Comparison of ENCODE assay signal across 33 mouse cellular contexts in genomic region chr7:128056917-128057444, GRCm38 (mm10). TPM values are rescaled to one million over a fixed set of nuclear protein-coding genes. Genes with fewer than 3 reads are reported as not detected.
DNase-seq lines count a peak whose midpoint lies in the region; ATAC-seq and TF ChIP-seq lines count a peak whose summit lies in the region.
"Had no signal": no experiment of that assay in that cellular context is flagged by ENCODE, and none has a peak within 500 bp of the region (broad histone marks: within the 10 kb centered on the region; RNA-seq: fewer than 3 reads in every experiment).

No protein-coding gene starts in this region.

- no peaks in the 10 kb centered on the region for H3K27me3 ChIP-seq in heart, embryonic 10.5 days (ENCODE audit: insufficient read depth, poor library complexity, severe bottlenecking)
- H3K27me3 ChIP-seq in heart, embryonic 12.5 days (replicated peaks), result no peaks in the 10 kb centered on the region
- no peaks in the 10 kb centered on the region for H3K27me3 ChIP-seq in stomach, postnatal 0 days (ENCODE audit: control insufficient read depth, insufficient read depth, low read length)
- H3K27me3 ChIP-seq in neural tube, embryonic 15.5 days (replicated peaks), result no peaks in the 10 kb centered on the region
- H3K27me3 ChIP-seq: embryonic facial prominence, embryonic 15.5 days; forebrain, embryonic 12.5 days; heart, embryonic 15.5 days; kidney, embryonic 15.5 days; liver, embryonic 15.5 days; Patski had no signal

- no peaks in the 10 kb centered on the region for H3K36me3 ChIP-seq in heart, embryonic 10.5 days
- no peaks in the 10 kb centered on the region for H3K36me3 ChIP-seq in heart, embryonic 12.5 days
- no peaks in the 10 kb centered on the region for H3K36me3 ChIP-seq in macrophage (ENCODE audit: inconsistent target)
- H3K36me3 ChIP-seq in stomach, postnatal 0 days (ENCODE audit: control insufficient read depth, insufficient read depth, low read length), result no peaks in the 10 kb centered on the region
- no peaks in the 10 kb centered on the region for H3K36me3 ChIP-seq in neural tube, embryonic 15.5 days
- H3K36me3 ChIP-seq: embryonic facial prominence, embryonic 10.5 days; embryonic facial prominence, embryonic 15.5 days; forebrain, embryonic 12.5 days; heart, embryonic 15.5 days; kidney, embryonic 15.5 days; liver, embryonic 15.5 days had no signal

- no peak for ATAC-seq in heart, embryonic 12.5 days (ENCODE audit: insufficient number of reproducible peaks, low FRiP score)
- peak; percentile 85 for ATAC-seq in stomach, postnatal 0 days (ENCODE audit: low FRiP score, low TSS enrichment)
- ATAC-seq in neural tube, embryonic 15.5 days (ENCODE audit: low FRiP score), result no peak
- ATAC-seq: hindbrain, embryonic 16.5 days; Patski had no signal

- peak; percentile 22 for DNase-seq in heart, embryonic 10.5 days (ENCODE audit: low spot score)
- peak; percentile 72 for DNase-seq in A20 (ENCODE audit: low read depth, low spot score)
- peak; percentile 34 for DNase-seq in stomach, postnatal 0 days (ENCODE audit: low spot score)
- no peak for DNase-seq in adrenal gland, postnatal 25 days
- DNase-seq: adrenal gland, postnatal 10 days; cerebellum, adult 11-12 months; cerebellum, postnatal 10 days; gastrocnemius, postnatal 10 days; kidney, postnatal 25 days; lung, postnatal 4 days; midbrain, embryonic 14.5 days had no signal

- no peaks in the 10 kb centered on the region for H3K9me3 ChIP-seq in heart, embryonic 10.5 days
- H3K9me3 ChIP-seq in heart, embryonic 12.5 days (replicated peaks), result no peaks in the 10 kb centered on the region
- H3K9me3 ChIP-seq in stomach, postnatal 0 days (ENCODE audit: control insufficient read depth, low read length), result no peaks in the 10 kb centered on the region
- H3K9me3 ChIP-seq in neural tube, embryonic 15.5 days (replicated peaks), result no peaks in the 10 kb centered on the region
- H3K9me3 ChIP-seq: embryonic facial prominence, embryonic 10.5 days; embryonic facial prominence, embryonic 15.5 days; forebrain, embryonic 12.5 days; heart, embryonic 15.5 days; kidney, embryonic 15.5 days; liver, embryonic 15.5 days had no signal

- H3K4me1 ChIP-seq in heart, embryonic 10.5 days, result no peaks in the 10 kb centered on the region
- no peaks in the 10 kb centered on the region for H3K4me1 ChIP-seq in heart, embryonic 12.5 days (replicated peaks)
- no peaks in the 10 kb centered on the region for H3K4me1 ChIP-seq in stomach, postnatal 0 days (replicated peaks; ENCODE audit: control insufficient read depth, insufficient read depth)
- H3K4me1 ChIP-seq in neural tube, embryonic 15.5 days, result no peaks in the 10 kb centered on the region
- H3K4me1 ChIP-seq: embryonic facial prominence, embryonic 10.5 days; embryonic facial prominence, embryonic 15.5 days; forebrain, embryonic 12.5 days; heart, embryonic 15.5 days; kidney, embryonic 15.5 days; liver, embryonic 15.5 days had no signal

- H3K9ac ChIP-seq in heart, embryonic 12.5 days, result no peak overlapping the region
- H3K9ac ChIP-seq in stomach, postnatal 0 days (ENCODE audit: low read length), result no peak overlapping the region
- H3K9ac ChIP-seq in neural tube, embryonic 15.5 days (replicated peaks), result no peak overlapping the region
- H3K9ac ChIP-seq: embryonic facial prominence, embryonic 15.5 days; forebrain, embryonic 12.5 days; heart, embryonic 15.5 days; kidney, embryonic 15.5 days; liver, embryonic 15.5 days had no signal

- no peak overlapping the region for H3K27ac ChIP-seq in heart, embryonic 10.5 days
- no peak overlapping the region for H3K27ac ChIP-seq in heart, embryonic 12.5 days (ENCODE audit: poor library complexity, severe bottlenecking)
- H3K27ac ChIP-seq in macrophage, result peak overlapping the region; percentile 68
- H3K27ac ChIP-seq in stomach, postnatal 0 days (replicated peaks), result 0 out of 2 replicates have a peak overlapping the region, but pooled peaks have one; percentile 8
- no peak overlapping the region for H3K27ac ChIP-seq in neural tube, embryonic 15.5 days (replicated peaks)
- H3K27ac ChIP-seq: embryonic facial prominence, embryonic 10.5 days; embryonic facial prominence, embryonic 15.5 days; forebrain, embryonic 12.5 days; heart, embryonic 15.5 days; kidney, embryonic 15.5 days; layer of hippocampus, adult 2 months; liver, embryonic 15.5 days had no signal

- 61% methylated on average over 3 of the region's 3 CpGs for WGBS in heart, embryonic 10.5 days
- WGBS in heart, embryonic 12.5 days, result 71% methylated on average over 3 of the region's 3 CpGs
- 46% methylated on average over 3 of the region's 3 CpGs for WGBS in macrophage (ENCODE audit: missing documents)
- 37% methylated on average over 3 of the region's 3 CpGs for WGBS in stomach, postnatal 0 days
- 78% methylated on average over 3 of the region's 3 CpGs for WGBS in neural tube, embryonic 15.5 days

- no peak overlapping the region for H3K4me3 ChIP-seq in heart, embryonic 10.5 days
- H3K4me3 ChIP-seq in heart, embryonic 12.5 days, result no peak overlapping the region
- H3K4me3 ChIP-seq in macrophage (ENCODE audit: inconsistent target), result no peak overlapping the region
- no peak overlapping the region for H3K4me3 ChIP-seq in stomach, postnatal 0 days (ENCODE audit: low read depth, low read length)
- H3K4me3 ChIP-seq in neural tube, embryonic 15.5 days (replicated peaks), result no peak overlapping the region
- H3K4me3 ChIP-seq: embryonic facial prominence, embryonic 10.5 days; embryonic facial prominence, embryonic 15.5 days; forebrain, embryonic 12.5 days; heart, embryonic 15.5 days; kidney, embryonic 15.5 days; layer of hippocampus, adult 2 months; liver, embryonic 15.5 days had no signal

- TF ChIP-seq CTCF in stomach, postnatal 0 days (IDR thresholded peaks at IDR 0.05; ENCODE audit: low read depth), result no peak

- no peaks in the 10 kb centered on the region for H3K79me2 ChIP-seq in macrophage (ENCODE audit: inconsistent target)

- no peak for TF ChIP-seq EP300 in stomach, postnatal 0 days (optimal IDR thresholded peaks at IDR 0.05)

- no peak overlapping the region for H3K4me2 ChIP-seq in heart, embryonic 12.5 days
- H3K4me2 ChIP-seq in stomach, postnatal 0 days (replicated peaks; ENCODE audit: low read depth), result no peak overlapping the region; the same call in 1 of the 2 replicates
- H3K4me2 ChIP-seq in neural tube, embryonic 15.5 days, result no peak overlapping the region
- H3K4me2 ChIP-seq: embryonic facial prominence, embryonic 15.5 days; forebrain, embryonic 12.5 days; heart, embryonic 15.5 days; kidney, embryonic 15.5 days; liver, embryonic 15.5 days had no signal

RNA-seq across cellular contexts. Expression of gene Itgam, which starts 5.5 kb away (rescaled TPM):
- polyA plus RNA-seq in heart, embryonic 10.5 days (2016; fragmentation: Nextera tagmentation; extraction: Ambion mirVana), result 0.06 and 0.25 TPM in 2 replicates
- polyA plus RNA-seq in heart, embryonic 12.5 days (2016; fragmentation: Nextera tagmentation; extraction: Ambion mirVana), result 0.39 and 0.55 TPM in 2 replicates
- 100 to 1,000 TPM in 9 of 26 experiments, 10 to 100 TPM in 17; 12.4 to 206 (median 88.6) TPM for total RNA-seq in macrophage (2018; cell fraction: chromatin; rRNA removed)
- 100 to 1,000 TPM in 13 of 26 experiments, 10 to 100 TPM in 13; 60.7 to 159 (median 99.7) TPM for total RNA-seq in macrophage (2018; cell fraction: cytosol; rRNA removed)
- 100 to 1,000 TPM in 25 of 26 experiments, 10 to 100 TPM in 1; 39.2 to 519 (median 212) TPM for total RNA-seq in macrophage (2018; cell fraction: nucleus; rRNA removed)
- 101 to 216 TPM (median 128 TPM) in 3 replicates for polyA plus RNA-seq in macrophage (2018)
- 0.91 and 0.99 TPM in 2 replicates for polyA plus RNA-seq in stomach, postnatal 0 days (2015; fragmentation: Nextera tagmentation; extraction: Ambion mirVana)
- 2.5 and 2.9 TPM in 2 replicates for total RNA-seq in adrenal gland, postnatal 25 days (2021)
- polyA plus RNA-seq in neural tube, embryonic 15.5 days (2015; fragmentation: Nextera tagmentation; extraction: Ambion mirVana), result 1.2 and 1.7 TPM in 2 replicates
- total RNA-seq: MEL had no signal
- polyA plus RNA-seq: Patski had no signal

RNA-seq across cellular contexts. Expression of gene Gm49368, which starts 5.5 kb away (rescaled TPM):
- polyA plus RNA-seq in heart, embryonic 10.5 days (2016; fragmentation: Nextera tagmentation; extraction: Ambion mirVana), result 0.09 TPM in 1 of 2 replicates, not detected in the other
- not detected in 2 replicates for polyA plus RNA-seq in heart, embryonic 12.5 days (2016; fragmentation: Nextera tagmentation; extraction: Ambion mirVana)
- 1 to 10 TPM in 14 of 26 experiments, under 1 TPM in 6, not detected in 6; 0.18 to 5.5 (median 1.8) TPM for total RNA-seq in macrophage (2018; cell fraction: chromatin; rRNA removed)
- total RNA-seq in macrophage (2018; cell fraction: cytosol; rRNA removed), result 1 to 10 TPM in 22 of 26 experiments, under 1 TPM in 4; 0.33 to 4.3 (median 1.5) TPM
- total RNA-seq in macrophage (2018; cell fraction: nucleus; rRNA removed), result 1 to 10 TPM in 20 of 26 experiments, under 1 TPM in 2, not detected in 4; 0.15 to 8.6 (median 4.3) TPM
- 1.0 to 2.2 TPM (median 1.6 TPM) in 3 replicates for polyA plus RNA-seq in macrophage (2018)
- not detected in 2 replicates for polyA plus RNA-seq in stomach, postnatal 0 days (2015; fragmentation: Nextera tagmentation; extraction: Ambion mirVana)
- total RNA-seq in adrenal gland, postnatal 25 days (2021), result not detected in 2 replicates
- polyA plus RNA-seq in neural tube, embryonic 15.5 days (2015; fragmentation: Nextera tagmentation; extraction: Ambion mirVana), result not detected in 2 replicates
- total RNA-seq: gastrocnemius, postnatal 10 days; heart, postnatal 25 days; layer of hippocampus, adult 2 months; layer of hippocampus, postnatal 25 days; left cerebral cortex, postnatal 36 days; MEL had no signal
- polyA plus RNA-seq: embryonic facial prominence, embryonic 10.5 days; embryonic facial prominence, embryonic 15.5 days; forebrain, embryonic 12.5 days; gonadal fat pad, adult 2 months; heart, embryonic 15.5 days; hindbrain, embryonic 11.5 days; hindbrain, embryonic 16.5 days; kidney, embryonic 15.5 days; lung, embryonic 16.5 days; midbrain, embryonic 14.5 days; neural tube, embryonic 14.5 days; Patski; testis, adult 2 months had no signal

RNA-seq across cellular contexts. Expression of gene Trim72, which starts 53.2 kb away (rescaled TPM):
- 0.40 and 1.2 TPM in 2 replicates for polyA plus RNA-seq in heart, embryonic 10.5 days (2016; fragmentation: Nextera tagmentation; extraction: Ambion mirVana)
- 0.86 and 1.2 TPM in 2 replicates for polyA plus RNA-seq in heart, embryonic 12.5 days (2016; fragmentation: Nextera tagmentation; extraction: Ambion mirVana)
- under 1 TPM in 10 of 26 experiments, not detected in 16; 0.29 to 0.79 (median 0.52) TPM for total RNA-seq in macrophage (2018; cell fraction: chromatin; rRNA removed)
- total RNA-seq in macrophage (2018; cell fraction: cytosol; rRNA removed), result not detected
- total RNA-seq in macrophage (2018; cell fraction: nucleus; rRNA removed), result 1 to 10 TPM in 2 of 26 experiments, under 1 TPM in 6, not detected in 18; 0.29 to 3.8 (median 0.40) TPM
- polyA plus RNA-seq in macrophage (2018), result not detected in 3 replicates
- polyA plus RNA-seq in stomach, postnatal 0 days (2015; fragmentation: Nextera tagmentation; extraction: Ambion mirVana), result 0.38 and 0.52 TPM in 2 replicates
- 0.24 TPM in 1 of 2 replicates, not detected in the other for total RNA-seq in adrenal gland, postnatal 25 days (2021)
- 0.31 and 0.40 TPM in 2 replicates for polyA plus RNA-seq in neural tube, embryonic 15.5 days (2015; fragmentation: Nextera tagmentation; extraction: Ambion mirVana)
- total RNA-seq: monocyte, adult 5-6 weeks had no signal
- polyA plus RNA-seq: embryonic facial prominence, embryonic 10.5 days; forebrain, embryonic 12.5 days; hindbrain, embryonic 11.5 days; hindbrain, embryonic 16.5 days; midbrain, embryonic 14.5 days; neural tube, embryonic 14.5 days had no signal

Comparison
In these comparisons a context has a peak if more than half of its experiments do, and no peak if none do; other contexts are left out.
1. H3K27ac ChIP-seq: peak in macrophage (single experiment) and stomach, postnatal 0 days (single experiment); none in heart, embryonic 10.5 days (single experiment), heart, embryonic 12.5 days (single experiment) and neural tube, embryonic 15.5 days (single experiment).
2. RNA of gene Itgam, which starts 5.5 kb away (polyA plus RNA-seq): 101 to 216 TPM in macrophage; 1.2 to 1.7 TPM in neural tube, embryonic 15.5 days, 0.91 to 0.99 TPM in stomach, postnatal 0 days, 0.39 to 0.55 TPM in heart, embryonic 12.5 days and 0.06 to 0.25 TPM in heart, embryonic 10.5 days; every median in the first group is over 10 times any median in the second.